Mouse (Mus musculus): ENCODE measurements at regions not wholly inside any gene's neighbourhood (a gene's known extent, or its start where the extent isn't known, plus 50 kb on each side); places are given as distances from the start of the nearest gene placed in this dataset.
A peak's percentile ranks its signal among the peaks of the same experiment; 100 is the strongest.

GRCm38 (mm10) chr8:116030966-116031365 is 323.4 kb upstream of the Maf start:
- no peak overlapping the region for H3K4me2 ChIP-seq (replicated peaks; ENCODE audit: low read depth)
- no peak overlapping the region for H3K4me3 ChIP-seq (ENCODE audit: low read depth, low read length)
- 89% methylated on average over 10 of the region's 10 CpGs for WGBS
- H3K9me3 ChIP-seq (ENCODE audit: control insufficient read depth): no peaks in the 10 kb centered on the region
- H3K4me1 ChIP-seq (replicated peaks; ENCODE audit: control insufficient read depth, insufficient read depth, low read length): no peaks in the 10 kb centered on the region
- no peak for ATAC-seq
- no peaks in the 10 kb centered on the region for H3K27me3 ChIP-seq (replicated peaks; ENCODE audit: control insufficient read depth, insufficient read depth, low read length)
- no peak overlapping the region for H3K9ac ChIP-seq (ENCODE audit: low read depth, low read length)
- no peak for TF ChIP-seq CTCF (IDR thresholded peaks at IDR 0.05; ENCODE audit: low read depth)
- no peaks in the 10 kb centered on the region for H3K36me3 ChIP-seq (ENCODE audit: control insufficient read depth, insufficient read depth)
- H3K27ac ChIP-seq (ENCODE audit: low read depth, low read length): no peak overlapping the region

DNA sequence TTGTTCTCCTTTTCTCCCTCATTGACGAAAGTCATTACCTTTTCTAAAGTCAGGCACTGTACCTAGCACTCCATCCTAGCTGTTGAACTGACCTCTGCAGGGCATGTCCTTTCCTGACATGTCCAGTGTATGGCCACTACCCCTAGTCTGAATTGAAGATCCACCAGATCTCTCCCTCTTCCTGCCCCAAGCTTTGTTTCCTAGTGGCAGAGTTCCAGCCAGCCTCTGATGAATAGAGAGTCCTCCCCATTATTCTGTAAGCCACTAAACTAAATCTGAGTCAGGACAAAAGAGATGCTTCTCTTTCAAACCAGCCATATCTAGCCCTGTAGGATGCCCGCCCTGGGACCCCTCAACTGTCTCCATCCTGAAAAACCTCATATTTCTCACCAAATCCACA is 317.7 kb upstream of the Maf start:
- Histone ChIP-seq H3K4me2 (replicated peaks; ENCODE audit: low read depth) (no peak overlapping the region), H3K9ac (ENCODE audit: low read depth, low read length) (no peak overlapping the region), H3K36me3 (ENCODE audit: control insufficient read depth, insufficient read depth) (no peaks in the 10 kb centered on the region), H3K4me1 (replicated peaks; ENCODE audit: control insufficient read depth, insufficient read depth, low read length) (no peaks in the 10 kb centered on the region), H3K27me3 (replicated peaks; ENCODE audit: control insufficient read depth, insufficient read depth, low read length) (no peaks in the 10 kb centered on the region), H3K27ac (ENCODE audit: low read depth, low read length) (no peak overlapping the region), H3K4me3 (ENCODE audit: low read depth, low read length) (no peak overlapping the region), H3K9me3 (ENCODE audit: control insufficient read depth) (no peaks in the 10 kb centered on the region)
- TF ChIP-seq CTCF (IDR thresholded peaks at IDR 0.05; ENCODE audit: low read depth): no peak
- 92% methylated on average over 2 of the region's 2 CpGs for WGBS
- ATAC-seq: no peak

DNA sequence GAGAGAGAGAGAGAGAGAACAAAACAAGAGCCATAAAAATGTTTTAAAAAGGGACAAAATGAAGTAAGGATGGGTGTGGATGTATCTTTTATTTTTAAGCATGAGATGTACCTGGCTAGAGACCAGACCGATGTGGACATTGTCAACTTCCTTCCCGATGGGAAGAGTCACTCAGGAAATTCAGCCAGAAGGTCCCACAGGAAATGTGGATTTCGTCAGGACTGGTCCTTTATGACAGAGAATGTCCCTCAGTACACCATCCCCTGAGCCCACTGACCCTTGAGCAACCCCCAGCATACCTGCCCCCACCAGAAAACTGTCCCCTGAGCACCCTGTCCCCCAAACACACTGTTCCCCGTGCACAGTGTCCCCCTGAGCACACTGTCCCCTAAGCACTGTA is 317.2 kb upstream of the Maf start:
- no peak overlapping the region for H3K27ac ChIP-seq (ENCODE audit: low read depth, low read length)
- no peaks in the 10 kb centered on the region for H3K9me3 ChIP-seq (ENCODE audit: control insufficient read depth)
- 81% methylated on average over 4 of the region's 4 CpGs for WGBS
- H3K4me1 ChIP-seq (replicated peaks; ENCODE audit: control insufficient read depth, insufficient read depth, low read length): no peaks in the 10 kb centered on the region
- no peak for TF ChIP-seq CTCF (IDR thresholded peaks at IDR 0.05; ENCODE audit: low read depth)
- no peaks in the 10 kb centered on the region for H3K36me3 ChIP-seq (ENCODE audit: control insufficient read depth, insufficient read depth)
- no peak overlapping the region for H3K4me3 ChIP-seq (ENCODE audit: low read depth, low read length)
- H3K9ac ChIP-seq (ENCODE audit: low read depth, low read length): no peak overlapping the region
- no peaks in the 10 kb centered on the region for H3K27me3 ChIP-seq (replicated peaks; ENCODE audit: control insufficient read depth, insufficient read depth, low read length)
- ATAC-seq: no peak
- H3K4me2 ChIP-seq (replicated peaks; ENCODE audit: low read depth): no peak overlapping the region

DNA sequence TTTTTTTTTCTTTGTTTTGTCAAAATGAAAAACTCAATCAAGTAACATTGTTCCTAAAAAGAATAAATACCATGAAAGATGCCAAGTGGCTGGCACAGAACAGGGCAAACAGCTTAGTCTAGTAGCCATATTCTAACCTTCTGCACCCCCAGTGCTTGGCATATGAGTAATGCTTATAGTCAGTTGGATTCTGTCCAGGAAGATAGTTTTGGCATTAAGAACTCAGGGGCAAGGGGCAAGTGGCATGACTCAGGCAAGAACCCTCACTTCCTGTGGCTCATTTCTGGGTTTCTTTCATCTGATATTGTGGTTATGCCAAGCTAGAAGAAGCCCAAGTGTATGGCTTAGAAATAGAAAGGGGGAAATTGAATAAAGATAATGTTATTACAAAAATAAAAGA is 314.1 kb upstream of the Maf start:
- peak; percentile 33; the same call in 1 of the 2 replicates for ATAC-seq
- Histone ChIP-seq H3K9me3 (ENCODE audit: control insufficient read depth) (no peaks in the 10 kb centered on the region), H3K9ac (ENCODE audit: low read depth, low read length) (no peak overlapping the region), H3K4me1 (replicated peaks; ENCODE audit: control insufficient read depth, insufficient read depth, low read length) (no peaks in the 10 kb centered on the region), H3K4me3 (ENCODE audit: low read depth, low read length) (no peak overlapping the region), H3K27ac (ENCODE audit: low read depth, low read length) (no peak overlapping the region), H3K27me3 (replicated peaks; ENCODE audit: control insufficient read depth, insufficient read depth, low read length) (no peaks in the 10 kb centered on the region), H3K4me2 (replicated peaks; ENCODE audit: low read depth) (no peak overlapping the region), H3K36me3 (ENCODE audit: control insufficient read depth, insufficient read depth) (no peaks in the 10 kb centered on the region)
- TF ChIP-seq CTCF (IDR thresholded peaks at IDR 0.05; ENCODE audit: low read depth): no peak

DNA sequence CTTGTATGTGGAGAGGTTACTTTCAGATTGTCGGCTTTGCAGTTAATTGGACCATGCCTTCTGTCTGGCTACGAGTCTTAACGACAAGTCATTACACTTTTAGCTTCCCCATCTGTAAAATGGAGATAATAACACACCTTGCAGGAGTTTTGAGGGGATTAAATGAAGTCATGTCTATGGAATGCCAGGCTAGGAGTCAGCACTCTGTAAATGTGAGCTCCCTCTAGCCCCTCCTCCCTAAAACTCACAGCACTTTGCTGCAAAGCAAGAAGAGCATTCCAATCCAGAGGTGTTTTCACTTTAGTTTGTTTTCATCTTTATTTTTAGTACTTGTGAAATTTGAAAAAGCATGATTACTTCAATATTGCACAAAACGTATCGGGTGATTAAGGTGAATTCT is 287.7 kb upstream of the Maf start:
- no peaks in the 10 kb centered on the region for H3K36me3 ChIP-seq (ENCODE audit: control insufficient read depth, insufficient read depth)
- 71% methylated on average over 5 of the region's 5 CpGs for WGBS
- no peak overlapping the region for H3K9ac ChIP-seq (ENCODE audit: low read depth, low read length)
- H3K27me3 ChIP-seq (replicated peaks; ENCODE audit: control insufficient read depth, insufficient read depth, low read length): no peaks in the 10 kb centered on the region
- no peak overlapping the region for H3K27ac ChIP-seq (ENCODE audit: low read depth, low read length)
- H3K4me2 ChIP-seq (replicated peaks; ENCODE audit: low read depth): no peak overlapping the region
- no peaks in the 10 kb centered on the region for H3K9me3 ChIP-seq (ENCODE audit: control insufficient read depth)
- H3K4me3 ChIP-seq (ENCODE audit: low read depth, low read length): no peak overlapping the region
- H3K4me1 ChIP-seq (replicated peaks; ENCODE audit: control insufficient read depth, insufficient read depth, low read length): no peaks in the 10 kb centered on the region; the same call in 1 of the 2 replicates
- no peak for TF ChIP-seq CTCF (IDR thresholded peaks at IDR 0.05; ENCODE audit: low read depth)
- no peak for ATAC-seq

GRCm38 (mm10) chr8:115991989-115992388 is 284.4 kb upstream of the Maf start:
- Histone ChIP-seq H3K4me1 (replicated peaks; ENCODE audit: control insufficient read depth, insufficient read depth, low read length) (no peaks in the 10 kb centered on the region), H3K27me3 (replicated peaks; ENCODE audit: control insufficient read depth, insufficient read depth, low read length) (no peaks in the 10 kb centered on the region), H3K9me3 (ENCODE audit: control insufficient read depth) (no peaks in the 10 kb centered on the region), H3K4me2 (replicated peaks; ENCODE audit: low read depth) (no peak overlapping the region), H3K27ac (ENCODE audit: low read depth, low read length) (no peak overlapping the region), H3K4me3 (ENCODE audit: low read depth, low read length) (no peak overlapping the region), H3K9ac (ENCODE audit: low read depth, low read length) (no peak overlapping the region), H3K36me3 (ENCODE audit: control insufficient read depth, insufficient read depth) (no peaks in the 10 kb centered on the region)
- TF ChIP-seq CTCF (IDR thresholded peaks at IDR 0.05; ENCODE audit: low read depth): no peak
- no peak for ATAC-seq
- WGBS: 71% methylated on average over 6 of the region's 6 CpGs

- no peak for TF ChIP-seq CTCF (IDR thresholded peaks at IDR 0.05; ENCODE audit: low read depth)
- Histone ChIP-seq H3K9ac (ENCODE audit: low read depth, low read length) (no peak overlapping the region), H3K4me2 (replicated peaks; ENCODE audit: low read depth) (no peak overlapping the region), H3K36me3 (ENCODE audit: control insufficient read depth, insufficient read depth) (no peaks in the 10 kb centered on the region), H3K4me1 (replicated peaks; ENCODE audit: control insufficient read depth, insufficient read depth, low read length) (no peaks in the 10 kb centered on the region; the same call in 1 of the 2 replicates), H3K9me3 (ENCODE audit: control insufficient read depth) (no peaks in the 10 kb centered on the region), H3K27ac (ENCODE audit: low read depth, low read length) (peak overlapping the region; percentile 64; the same call in 1 of the 2 replicates), H3K4me3 (ENCODE audit: low read depth, low read length) (no peak overlapping the region), H3K27me3 (replicated peaks; ENCODE audit: control insufficient read depth, insufficient read depth, low read length) (no peaks in the 10 kb centered on the region; the same call in 1 of the 2 replicates)
- peak; percentile 92 for ATAC-seq
- 42% methylated on average over 6 of the region's 6 CpGs for WGBS
Measured at GRCm38 (mm10) chr8:115983397-115983796, 275.8 kb upstream of the Maf start.

All from intestine, postnatal 0 days (tissue).